Mouse (Mus musculus): ENCODE measurements around the gene Akt3. TPM values are rescaled to one million over a fixed set of nuclear protein-coding genes. Genes with fewer than 3 reads are reported as not detected.

The Akt3 gene
- polyA plus RNA-seq, 1 experiment from 2014 or later = 25.3 TPM

- ATAC-seq (ENCODE audit: insufficient read depth, low FRiP score, low TSS enrichment) = no peak; the same call in 1 of the 2 replicates
- 48% methylated on average over 3 of the region's 3 CpGs for WGBS
- peak overlapping the region; percentile 45; the same call in 1 of the 2 replicates for H3K27ac ChIP-seq (ENCODE audit: low read depth, low read length)
- H3K4me1 ChIP-seq (ENCODE audit: control insufficient read depth, insufficient read depth, low read length) = peaks cover 17% of the 10 kb centered on the region
- H3K9me3 ChIP-seq (ENCODE audit: control insufficient read depth, low read length) = no peaks in the 10 kb centered on the region
- H3K27me3 ChIP-seq (ENCODE audit: control insufficient read depth, insufficient read depth, low read length) = no peaks in the 10 kb centered on the region
- 0 out of 2 replicates have a peak overlapping the region, but pooled peaks have one; percentile 14 for H3K9ac ChIP-seq (ENCODE audit: low read length)
- H3K4me2 ChIP-seq (ENCODE audit: low read depth) = no peak overlapping the region
- H3K4me3 ChIP-seq (ENCODE audit: low read depth, low read length) = no peak overlapping the region
- no peak for DNase-seq (ENCODE audit: low spot score)
- no peaks in the 10 kb centered on the region for H3K36me3 ChIP-seq (ENCODE audit: control insufficient read depth, insufficient read depth, low read length)
Observed at GRCm38 (mm10) chr1:177010041-177010440, 248.0 kb downstream of the Akt3 start.

GRCm38 (mm10) chr1:177008777-177009176 lies 249.2 kb downstream of the Akt3 start:
- Histone ChIP-seq H3K9ac (ENCODE audit: low read length) (no peak overlapping the region), H3K4me1 (ENCODE audit: control insufficient read depth, insufficient read depth, low read length) (peaks cover 22% of the 10 kb centered on the region), H3K27ac (ENCODE audit: low read depth, low read length) (no peak overlapping the region), H3K4me2 (ENCODE audit: low read depth) (no peak overlapping the region), H3K4me3 (ENCODE audit: low read depth, low read length) (no peak overlapping the region), H3K9me3 (ENCODE audit: control insufficient read depth, low read length) (no peaks in the 10 kb centered on the region), H3K27me3 (ENCODE audit: control insufficient read depth, insufficient read depth, low read length) (no peaks in the 10 kb centered on the region), H3K36me3 (ENCODE audit: control insufficient read depth, insufficient read depth, low read length) (no peaks in the 10 kb centered on the region)
- ATAC-seq (ENCODE audit: insufficient read depth, low FRiP score, low TSS enrichment) = no peak
- WGBS = 52% methylated on average over 1 of the region's 1 CpGs
- DNase-seq (ENCODE audit: low spot score) = no peak

GRCm38 (mm10) chr1:177007405-177007804 lies 250.6 kb downstream of the Akt3 start:
- Histone ChIP-seq H3K4me1 (ENCODE audit: control insufficient read depth, insufficient read depth, low read length) (peaks cover 20% of the 10 kb centered on the region), H3K27me3 (ENCODE audit: control insufficient read depth, insufficient read depth, low read length) (no peaks in the 10 kb centered on the region), H3K9me3 (ENCODE audit: control insufficient read depth, low read length) (no peaks in the 10 kb centered on the region), H3K36me3 (ENCODE audit: control insufficient read depth, insufficient read depth, low read length) (no peaks in the 10 kb centered on the region), H3K4me2 (ENCODE audit: low read depth) (no peak overlapping the region), H3K27ac (ENCODE audit: low read depth, low read length) (no peak overlapping the region), H3K9ac (ENCODE audit: low read length) (no peak overlapping the region), H3K4me3 (ENCODE audit: low read depth, low read length) (no peak overlapping the region)
- 82% methylated on average over 3 of the region's 3 CpGs for WGBS
- no peak for ATAC-seq (ENCODE audit: insufficient read depth, low FRiP score, low TSS enrichment)
- no peak for DNase-seq (ENCODE audit: low spot score)

- no peaks in the 10 kb centered on the region for H3K9me3 ChIP-seq (ENCODE audit: control insufficient read depth, low read length)
- DNase-seq (ENCODE audit: low spot score) = no peak
- H3K27ac ChIP-seq (ENCODE audit: low read depth, low read length) = no peak overlapping the region
- no peak overlapping the region for H3K4me2 ChIP-seq (ENCODE audit: low read depth)
- H3K27me3 ChIP-seq (ENCODE audit: control insufficient read depth, insufficient read depth, low read length) = no peaks in the 10 kb centered on the region
- H3K4me1 ChIP-seq (ENCODE audit: control insufficient read depth, insufficient read depth, low read length) = peaks cover 16% of the 10 kb centered on the region; the same call in 1 of the 2 replicates
- no peak overlapping the region for H3K9ac ChIP-seq (ENCODE audit: low read length)
- ATAC-seq (ENCODE audit: insufficient read depth, low FRiP score, low TSS enrichment) = no peak
- no peaks in the 10 kb centered on the region for H3K36me3 ChIP-seq (ENCODE audit: control insufficient read depth, insufficient read depth, low read length)
- 72% methylated on average over 4 of the region's 4 CpGs for WGBS
- no peak overlapping the region for H3K4me3 ChIP-seq (ENCODE audit: low read depth, low read length)
Observed at GRCm38 (mm10) chr1:177004041-177004741, 253.8 kb downstream of the Akt3 start.

GRCm38 (mm10) chr1:177002951-177003350 lies 255.1 kb downstream of the Akt3 start:
- no peak overlapping the region for H3K9ac ChIP-seq (ENCODE audit: low read length)
- no peak overlapping the region for H3K4me2 ChIP-seq (ENCODE audit: low read depth)
- ATAC-seq (ENCODE audit: insufficient read depth, low FRiP score, low TSS enrichment) (no peak), DNase-seq (ENCODE audit: low spot score) (no peak)
- H3K27me3 ChIP-seq (ENCODE audit: control insufficient read depth, insufficient read depth, low read length) = no peaks in the 10 kb centered on the region
- H3K36me3 ChIP-seq (ENCODE audit: control insufficient read depth, insufficient read depth, low read length) = no peaks in the 10 kb centered on the region
- no peak overlapping the region for H3K27ac ChIP-seq (ENCODE audit: low read depth, low read length)
- H3K9me3 ChIP-seq (ENCODE audit: control insufficient read depth, low read length) = no peaks in the 10 kb centered on the region
- H3K4me1 ChIP-seq (ENCODE audit: control insufficient read depth, insufficient read depth, low read length) = peaks cover 21% of the 10 kb centered on the region
- H3K4me3 ChIP-seq (ENCODE audit: low read depth, low read length) = no peak overlapping the region
- 73% methylated on average over 6 of the region's 6 CpGs for WGBS

GRCm38 (mm10) chr1:176999011-176999410 lies 259.0 kb downstream of the Akt3 start:
- H3K4me3 ChIP-seq (ENCODE audit: low read depth, low read length) = no peak overlapping the region

GRCm38 (mm10) chr1:176997711-176998689 lies 260.0 kb downstream of the Akt3 start:
- H3K4me1 ChIP-seq (ENCODE audit: control insufficient read depth, insufficient read depth, low read length) = peaks cover 56% of the 10 kb centered on the region
- no peak overlapping the region for H3K4me3 ChIP-seq (ENCODE audit: low read depth, low read length)
- ATAC-seq (ENCODE audit: insufficient read depth, low FRiP score, low TSS enrichment) = peak; percentile 56

More at GRCm38 (mm10) chr1:176999011-176999410, 259.0 kb downstream of the Akt3 start:
- H3K9me3 ChIP-seq (ENCODE audit: control insufficient read depth, low read length) = no peaks in the 10 kb centered on the region
- peak overlapping the region; percentile 89; the same call in 1 of the 2 replicates for H3K27ac ChIP-seq (ENCODE audit: low read depth, low read length)
- H3K4me1 ChIP-seq (ENCODE audit: control insufficient read depth, insufficient read depth, low read length) = peaks cover 49% of the 10 kb centered on the region
- ATAC-seq (ENCODE audit: insufficient read depth, low FRiP score, low TSS enrichment) (peak; percentile 52), DNase-seq (ENCODE audit: low spot score) (peak; percentile 79)
- H3K9ac ChIP-seq (ENCODE audit: low read length) = no peak overlapping the region
- no peaks in the 10 kb centered on the region for H3K36me3 ChIP-seq (ENCODE audit: control insufficient read depth, insufficient read depth, low read length)
- no peaks in the 10 kb centered on the region for H3K27me3 ChIP-seq (ENCODE audit: control insufficient read depth, insufficient read depth, low read length)
- no peak overlapping the region for H3K4me2 ChIP-seq (ENCODE audit: low read depth)
- 8% methylated on average over 6 of the region's 6 CpGs for WGBS

GRCm38 (mm10) chr1:176997254-176997653 lies 260.7 kb downstream of the Akt3 start:
- 39% methylated on average over 6 of the region's 6 CpGs for WGBS
- peak overlapping the region; percentile 38 for H3K4me2 ChIP-seq (ENCODE audit: low read depth)
- H3K36me3 ChIP-seq (ENCODE audit: control insufficient read depth, insufficient read depth, low read length) = no peaks in the 10 kb centered on the region
- peak overlapping the region; percentile 89 for H3K27ac ChIP-seq (ENCODE audit: low read depth, low read length)
- peak overlapping the region; percentile 2; the same call in 1 of the 2 replicates for H3K9ac ChIP-seq (ENCODE audit: low read length)
- H3K4me3 ChIP-seq (ENCODE audit: low read depth, low read length) = no peak overlapping the region
- H3K4me1 ChIP-seq (ENCODE audit: control insufficient read depth, insufficient read depth, low read length) = peaks cover 64% of the 10 kb centered on the region
- DNase-seq (ENCODE audit: low spot score) (no peak), ATAC-seq (ENCODE audit: insufficient read depth, low FRiP score, low TSS enrichment) (no peak)
- no peaks in the 10 kb centered on the region for H3K9me3 ChIP-seq (ENCODE audit: control insufficient read depth, low read length)
- H3K27me3 ChIP-seq (ENCODE audit: control insufficient read depth, insufficient read depth, low read length) = no peaks in the 10 kb centered on the region

More at GRCm38 (mm10) chr1:176997711-176998689, 260.0 kb downstream of the Akt3 start:
- Histone ChIP-seq H3K9ac (ENCODE audit: low read length) (peak overlapping the region; percentile 43), H3K27ac (ENCODE audit: low read depth, low read length) (peak overlapping the region; percentile 89), H3K4me2 (ENCODE audit: low read depth) (peak overlapping the region; percentile 38), H3K36me3 (ENCODE audit: control insufficient read depth, insufficient read depth, low read length) (no peaks in the 10 kb centered on the region), H3K9me3 (ENCODE audit: control insufficient read depth, low read length) (no peaks in the 10 kb centered on the region), H3K27me3 (ENCODE audit: control insufficient read depth, insufficient read depth, low read length) (no peaks in the 10 kb centered on the region)
- 17% methylated on average over 33 of the region's 33 CpGs for WGBS
- DNase-seq (ENCODE audit: low spot score) = peak; percentile 70
